Mouse (Mus musculus) kidney, embryonic 15.5 days (tissue): ENCODE measurements around the gene Nsun2. TPM values are rescaled to one million over a fixed set of nuclear protein-coding genes. Genes with fewer than 3 reads are reported as not detected.

ENCODE experiments used
- ATAC-seq: fragments of 200-750 bp; cut with Nextera tagmentation; replicated peaks from 2 replicates; pipeline ENCODE4 v1.8.0; 2017; ENCODE audit warnings: moderate TSS enrichment; ENCODE audit not compliant: low FRiP score
- H3K27ac ChIP-seq: fragments of 300-500 bp; sonication (generic); 2 replicates; pipeline ENCODE4 v1.5.1; 2015; ENCODE audit warnings: mild to moderate bottlenecking, inconsistent platforms
- H3K27me3 ChIP-seq: fragments of 300-500 bp; sonication (generic); 2 replicates; pipeline ENCODE4 v1.6.1; 2015; ENCODE audit warnings: inconsistent platforms
- H3K36me3 ChIP-seq: fragments of 300-500 bp; sonication (generic); 2 replicates; pipeline ENCODE4 v1.6.1; 2015; ENCODE audit warnings: inconsistent platforms
- H3K4me1 ChIP-seq: fragments of 300-500 bp; sonication (generic); 2 replicates; pipeline ENCODE4 v1.6.1; 2015; ENCODE audit warnings: inconsistent platforms
- H3K4me2 ChIP-seq: fragments of 300-500 bp; sonication (generic); 2 replicates; pipeline ENCODE4 v1.6.1; 2015; ENCODE audit warnings: moderate library complexity, mild to moderate bottlenecking, inconsistent platforms
- H3K4me3 ChIP-seq: fragments of 300-500 bp; sonication (generic); replicated peaks from 2 replicates; pipeline ENCODE4 v1.5.1; 2015; ENCODE audit warnings: mild to moderate bottlenecking, inconsistent platforms
- H3K9ac ChIP-seq: fragments of 300-500 bp; sonication (generic); 2 replicates; pipeline ENCODE4 v1.6.1; 2015; ENCODE audit warnings: mild to moderate bottlenecking, inconsistent platforms
- H3K9me3 ChIP-seq: fragments of 300-500 bp; sonication (generic); replicated peaks from 2 replicates; pipeline ENCODE4 v1.6.1; 2016; ENCODE audit warnings: inconsistent platforms
- WGBS: fragments of 180-500 bp; shearing (Covaris S2); methylation state at CpG from one replicate; pipeline ENCODE4 v1.1.7; 2015; ENCODE audit warnings: mixed read lengths; 5-methylcytosine and 5-hydroxymethylcytosine counted together
- polyA plus RNA-seq: library from polyadenylated mRNA; unstranded; fragments of >200 nt; fragmentation: Nextera tagmentation; extraction: Ambion mirVana; gene quantifications from 2 replicates; pipeline ENCODE4 v1.2.1, GENCODE M21; 2015

Gene Nsun2
- polyA plus RNA-seq, 1 experiment from 2014 or later: 130 TPM

- Histone ChIP-seq H3K4me2 (no peak overlapping the region), H3K36me3 (peaks cover 89% of the 10 kb centered on the region), H3K4me3 (no peak overlapping the region), H3K27me3 (no peaks in the 10 kb centered on the region), H3K4me1 (no peaks in the 10 kb centered on the region), H3K9me3 (no peaks in the 10 kb centered on the region), H3K9ac (no peak overlapping the region), H3K27ac (no peak overlapping the region)
- no peak for ATAC-seq
- WGBS: 89% methylated on average over 12 of the region's 12 CpGs
Measured at GRCm38 (mm10) chr13:69506341-69507086, 27.0 kb upstream of the Nsun2 start.

- Histone ChIP-seq H3K4me3 (no peak overlapping the region), H3K36me3 (peaks cover 89% of the 10 kb centered on the region), H3K27me3 (no peaks in the 10 kb centered on the region), H3K4me2 (no peak overlapping the region), H3K9me3 (no peaks in the 10 kb centered on the region), H3K9ac (no peak overlapping the region), H3K4me1 (no peaks in the 10 kb centered on the region), H3K27ac (no peak overlapping the region)
- over 99% methylated on average over 3 of the region's 3 CpGs for WGBS
- 0 out of 2 replicates have a peak, but pooled peaks have one; percentile 37 for ATAC-seq
Measured at GRCm38 (mm10) chr13:69507666-69508065, 25.9 kb upstream of the Nsun2 start.

GRCm38 (mm10) chr13:69509391-69510244, 23.9 kb upstream of the Nsun2 start:
- ATAC-seq: peak; percentile 64; the same call in 1 of the 2 replicates
- WGBS: 64% methylated on average over 9 of the region's 9 CpGs
- peaks cover 77% of the 10 kb centered on the region for H3K36me3 ChIP-seq

DNA sequence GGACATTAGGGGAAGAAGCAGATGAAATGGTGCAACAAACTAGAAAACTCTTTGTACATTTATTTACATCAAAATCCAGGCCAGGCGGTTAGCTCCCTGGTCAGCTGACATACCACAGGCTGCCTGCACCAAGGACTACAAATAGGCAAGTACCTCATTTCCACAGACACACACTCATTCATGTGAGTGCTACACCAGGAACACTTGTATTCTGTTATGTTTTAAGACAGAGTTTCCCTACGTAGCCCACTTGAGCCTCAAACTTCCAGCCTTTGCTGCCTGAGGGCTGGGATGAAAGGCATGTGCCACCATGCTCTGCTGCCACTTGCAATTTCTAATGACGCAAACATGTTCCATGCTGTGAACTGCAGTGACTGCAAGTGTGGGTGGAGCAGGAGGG, 18.5 kb upstream of the Nsun2 start:
- peaks cover 40% of the 10 kb centered on the region for H3K36me3 ChIP-seq
- H3K27me3 ChIP-seq: no peaks in the 10 kb centered on the region
- H3K27ac ChIP-seq: no peak overlapping the region
- no peak overlapping the region for H3K4me3 ChIP-seq
- no peak overlapping the region for H3K9ac ChIP-seq
- no peak for ATAC-seq
- 85% methylated on average over 3 of the region's 3 CpGs for WGBS
- no peak overlapping the region for H3K4me2 ChIP-seq
- H3K4me1 ChIP-seq: peaks cover 21% of the 10 kb centered on the region
- no peaks in the 10 kb centered on the region for H3K9me3 ChIP-seq

More at GRCm38 (mm10) chr13:69509391-69510244, 23.9 kb upstream of the Nsun2 start:
- Histone ChIP-seq H3K4me2 (no peak overlapping the region), H3K4me3 (no peak overlapping the region), H3K4me1 (no peaks in the 10 kb centered on the region), H3K27ac (no peak overlapping the region), H3K9ac (no peak overlapping the region), H3K27me3 (no peaks in the 10 kb centered on the region), H3K9me3 (no peaks in the 10 kb centered on the region)

DNA sequence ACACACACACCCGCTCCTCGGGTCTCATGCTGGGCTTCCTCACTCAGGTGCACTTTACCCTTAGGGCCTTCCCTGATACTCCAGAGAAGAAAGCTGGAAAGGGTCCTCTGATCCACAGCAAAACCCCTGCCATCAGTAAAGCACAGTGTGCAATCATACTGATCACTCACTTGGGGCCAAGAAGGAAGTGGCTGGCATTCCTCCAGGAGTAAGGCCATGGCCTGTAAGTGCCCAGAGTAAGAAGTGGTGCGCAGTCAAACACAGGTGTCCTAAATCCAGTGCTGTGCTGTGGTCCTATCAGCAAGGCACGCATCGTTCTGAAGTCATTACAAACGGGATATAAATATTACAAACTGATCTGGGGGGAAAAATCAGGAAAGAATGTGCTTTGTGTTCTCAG, 16.1 kb upstream of the Nsun2 start:
- Histone ChIP-seq H3K27ac (no peak overlapping the region), H3K27me3 (no peaks in the 10 kb centered on the region), H3K9ac (no peak overlapping the region), H3K4me2 (no peak overlapping the region), H3K36me3 (peaks cover 20% of the 10 kb centered on the region), H3K9me3 (no peaks in the 10 kb centered on the region), H3K4me3 (no peak overlapping the region), H3K4me1 (peaks cover 40% of the 10 kb centered on the region)
- 78% methylated on average over 6 of the region's 6 CpGs for WGBS
- no peak for ATAC-seq

DNA sequence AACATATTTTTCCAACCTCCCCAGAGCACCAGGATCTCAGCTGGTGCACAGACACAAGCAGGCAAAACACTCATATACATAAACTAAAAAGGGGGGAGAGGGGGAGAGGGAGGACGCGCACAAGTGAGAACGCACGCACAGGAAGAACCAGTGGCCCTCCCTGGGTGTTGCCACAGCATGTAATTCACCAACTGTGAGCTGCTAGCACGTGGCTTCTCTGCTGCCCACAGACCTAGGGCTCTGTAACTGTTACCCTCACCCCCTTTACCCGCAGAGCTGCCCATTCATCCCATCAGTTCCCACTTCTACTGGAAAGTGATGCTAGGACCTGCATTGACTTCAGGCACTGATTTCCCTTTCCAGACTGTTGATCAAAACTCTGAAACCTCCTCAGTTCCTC, 14.4 kb upstream of the Nsun2 start:
- H3K4me3 ChIP-seq: no peak overlapping the region
- no peaks in the 10 kb centered on the region for H3K9me3 ChIP-seq
- H3K4me2 ChIP-seq: no peak overlapping the region
- no peak overlapping the region for H3K9ac ChIP-seq
- H3K27ac ChIP-seq: no peak overlapping the region
- no peak for ATAC-seq
- no peaks in the 10 kb centered on the region for H3K27me3 ChIP-seq
- peaks cover 10% of the 10 kb centered on the region; the same call in 1 of the 2 replicates for H3K36me3 ChIP-seq
- H3K4me1 ChIP-seq: peaks cover 57% of the 10 kb centered on the region
- WGBS: 79% methylated on average over 6 of the region's 6 CpGs

- 82% methylated on average over 1 of the region's 1 CpGs for WGBS
- no peak overlapping the region for H3K4me2 ChIP-seq
- peaks cover 84% of the 10 kb centered on the region for H3K4me1 ChIP-seq
- H3K27me3 ChIP-seq: no peaks in the 10 kb centered on the region
- ATAC-seq: no peak
- H3K27ac ChIP-seq: no peak overlapping the region
- H3K36me3 ChIP-seq: no peaks in the 10 kb centered on the region
- no peak overlapping the region for H3K4me3 ChIP-seq
- no peaks in the 10 kb centered on the region for H3K9me3 ChIP-seq
- no peak overlapping the region for H3K9ac ChIP-seq
Measured at GRCm38 (mm10) chr13:69522161-69522791, 11.3 kb upstream of the Nsun2 start.

GRCm38 (mm10) chr13:69523444-69524157, 9.9 kb upstream of the Nsun2 start:
- H3K9ac ChIP-seq: no peak overlapping the region
- H3K4me1 ChIP-seq: peaks cover 78% of the 10 kb centered on the region
- H3K9me3 ChIP-seq: no peaks in the 10 kb centered on the region
- no peak for ATAC-seq
- no peaks in the 10 kb centered on the region for H3K27me3 ChIP-seq
- no peak overlapping the region for H3K4me2 ChIP-seq
- 40% methylated on average over 14 of the region's 14 CpGs for WGBS
- no peak overlapping the region for H3K27ac ChIP-seq
- H3K36me3 ChIP-seq: 0 out of 2 replicates have a peak, but pooled peaks cover 3% of the 10 kb centered on the region
- no peak overlapping the region for H3K4me3 ChIP-seq

GRCm38 (mm10) chr13:69524158-69524530, 9.4 kb upstream of the Nsun2 start:
- Histone ChIP-seq H3K27me3 (no peaks in the 10 kb centered on the region), H3K4me3 (no peak overlapping the region), H3K4me1 (peaks cover 79% of the 10 kb centered on the region), H3K9me3 (no peaks in the 10 kb centered on the region), H3K4me2 (no peak overlapping the region), H3K27ac (no peak overlapping the region), H3K9ac (no peak overlapping the region), H3K36me3 (peaks cover 8% of the 10 kb centered on the region; the same call in 1 of the 2 replicates)
- 70% methylated on average over 2 of the region's 2 CpGs for WGBS
- ATAC-seq: no peak

DNA sequence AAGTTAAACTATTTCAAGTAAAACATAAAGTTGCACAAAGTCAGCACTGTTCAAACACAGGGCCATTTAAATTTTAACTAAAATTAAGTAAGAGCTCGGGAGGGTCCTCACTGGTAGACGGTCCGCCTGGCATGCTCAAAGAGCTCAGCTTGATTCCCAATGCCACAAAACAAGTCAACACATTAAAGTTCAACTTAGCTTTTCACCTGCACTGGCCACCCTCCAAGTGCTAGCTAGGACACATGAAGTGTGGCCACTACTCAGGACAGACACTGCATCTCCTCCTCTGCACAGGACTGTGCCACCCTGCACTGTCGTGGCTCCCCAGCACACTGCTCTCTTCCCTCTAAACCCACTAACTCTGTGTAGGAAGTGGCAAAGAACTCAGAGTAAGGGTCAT, 7.7 kb upstream of the Nsun2 start:
- Histone ChIP-seq H3K27me3 (no peaks in the 10 kb centered on the region), H3K4me2 (peak overlapping the region; percentile 16; the same call in 1 of the 2 replicates), H3K27ac (peak overlapping the region; percentile 78), H3K9ac (no peak overlapping the region; the same call in 1 of the 2 replicates), H3K36me3 (peaks cover 21% of the 10 kb centered on the region), H3K4me3 (no peak overlapping the region), H3K4me1 (peaks cover 74% of the 10 kb centered on the region), H3K9me3 (no peaks in the 10 kb centered on the region)
- WGBS: 64% methylated on average over 4 of the region's 4 CpGs
- peak; percentile 64 for ATAC-seq

GRCm38 (mm10) chr13:69528531-69528930, 5.0 kb upstream of the Nsun2 start:
- Histone ChIP-seq H3K4me2 (no peak overlapping the region), H3K27ac (no peak overlapping the region), H3K36me3 (peaks cover 21% of the 10 kb centered on the region), H3K27me3 (no peaks in the 10 kb centered on the region), H3K9ac (no peak overlapping the region), H3K4me1 (peaks cover 73% of the 10 kb centered on the region), H3K4me3 (no peak overlapping the region), H3K9me3 (no peaks in the 10 kb centered on the region)
- ATAC-seq: no peak
- WGBS: 77% methylated on average over 7 of the region's 7 CpGs
